Mouse (Mus musculus) testis, adult 2 months (tissue): ENCODE results near the gene Gstm4. TPM values are rescaled to one million over a fixed set of nuclear protein-coding genes. Genes with fewer than 3 reads are reported as not detected.
"Not testable (repeated sequence)": the region's sequence is repeated elsewhere in the genome, so short reads cannot be mapped to it uniquely, and the experiment has no call there.

ENCODE experiments used
- H3K27ac ChIP-seq: fragments of 200-500 bp; 2 replicates; pipeline ENCODE4 v1.5.1; 2012; ENCODE audit warnings: low read depth, low read length; ENCODE audit not compliant: control insufficient read depth, insufficient read depth
- H3K27me3 ChIP-seq: fragments of 200-500 bp; 2 replicates; pipeline ENCODE4 v1.6.1; 2012; ENCODE audit warnings: mild to moderate bottlenecking, low read length, moderate library complexity; ENCODE audit not compliant: control insufficient read depth, insufficient read depth
- H3K36me3 ChIP-seq: fragments of 200-500 bp; 2 replicates; pipeline ENCODE4 v1.6.1; 2012; ENCODE audit warnings: mild to moderate bottlenecking, low read length; ENCODE audit not compliant: control insufficient read depth, insufficient read depth
- H3K4me1 ChIP-seq: fragments of 200-500 bp; 2 replicates; pipeline ENCODE4 v1.6.1; 2012; ENCODE audit warnings: low read length; ENCODE audit not compliant: control insufficient read depth, insufficient read depth
- H3K4me3 ChIP-seq: fragments of 200-500 bp; 2 replicates; pipeline ENCODE4 v1.5.1; 2012; ENCODE audit warnings: low read depth, mild to moderate bottlenecking, low read length, moderate library complexity, mixed read lengths; ENCODE audit not compliant: control insufficient read depth
- CTCF ChIP-seq: fragments of 200-500 bp; IDR thresholded peaks from 2 replicates; pipeline ENCODE4 v1.5.1; 2012; ENCODE audit warnings: low read depth, mild to moderate bottlenecking, inconsistent platforms, low read length, moderate library complexity; ENCODE audit not compliant: control insufficient read depth, insufficient read depth, insufficient replicate concordance
- POLR2A ChIP-seq: fragments of 200-500 bp; IDR thresholded peaks from 2 replicates; pipeline ENCODE4 v1.6.1; 2012; ENCODE audit warnings: low read depth, mild to moderate bottlenecking, inconsistent platforms, low read length, moderate library complexity; ENCODE audit not compliant: control insufficient read depth
- polyA plus RNA-seq: library from polyadenylated mRNA; depleted of rRNA; stranded (reverse); fragments of >200 nt; gene quantifications from 2 replicates; pipeline ENCODE4 v1.2.3, GENCODE M21; 2012; rRNA removed

Gene Gstm4
- polyA plus RNA-seq, 1 experiment: 20.7 TPM

DNA sequence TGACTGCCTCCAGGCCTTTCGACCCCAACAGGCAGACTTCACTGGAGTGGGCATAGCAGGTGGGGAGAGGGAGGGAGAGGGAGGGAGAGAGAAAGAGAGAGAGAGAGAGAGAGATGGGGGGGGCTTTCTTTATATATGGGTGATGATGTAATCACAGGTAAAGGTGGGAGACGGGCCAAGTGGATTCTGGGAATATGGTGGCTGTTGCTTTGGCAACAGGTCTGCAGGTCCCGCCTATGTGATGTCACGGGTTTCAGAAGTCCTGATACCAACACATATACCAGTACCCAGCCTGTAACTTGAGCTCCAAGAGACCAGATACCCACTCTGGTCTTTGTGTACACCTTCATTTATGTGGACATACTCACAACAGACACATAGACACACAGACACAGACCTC lies 48.1 kb downstream of the Gstm4 start:
- Histone ChIP-seq H3K4me1 (no peaks in the 10 kb centered on the region; the same call in 1 of the 2 replicates), H3K27me3 (no peaks in the 10 kb centered on the region), H3K36me3 (no peaks in the 10 kb centered on the region), H3K4me3 (no peak overlapping the region), H3K27ac (no peak overlapping the region)
- TF ChIP-seq CTCF: no peak
- TF ChIP-seq POLR2A: no peak

DNA sequence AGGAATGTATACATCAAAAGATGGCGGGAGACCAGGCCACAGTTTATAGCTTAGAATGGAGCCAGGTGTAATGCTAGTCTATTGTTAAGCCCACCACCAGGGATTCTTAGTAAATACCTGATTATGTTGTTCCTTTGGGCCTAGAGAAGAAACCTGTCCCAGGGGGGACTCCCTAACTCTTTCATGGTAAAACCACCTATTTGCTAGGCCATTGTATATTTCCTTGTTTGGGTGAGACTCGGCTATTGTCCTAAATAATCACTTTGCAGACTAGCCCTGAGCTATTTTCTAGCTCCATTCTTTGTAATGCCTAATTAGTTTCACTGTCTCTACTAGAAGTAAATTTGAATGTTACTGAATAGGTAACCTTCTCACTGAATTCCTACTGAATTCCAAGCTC lies 48.7 kb downstream of the Gstm4 start:
- not testable (repeated sequence) for H3K4me1 ChIP-seq, H3K4me3 ChIP-seq, H3K27me3 ChIP-seq, H3K27ac ChIP-seq, H3K36me3 ChIP-seq

Other genes with a start within 250 kb of the Gstm4 start
- gene Eps8l3, start 167.7 kb downstream of the Gstm4 start, polyA plus RNA-seq: 27.9 and 29.2 TPM in 2 replicates
- gene Gstm5, start 149.1 kb downstream of the Gstm4 start, polyA plus RNA-seq: 2,841 and 3,160 TPM in 2 replicates
- 85.5 and 86.7 TPM in 2 replicates for gene Gstm7, start 113.1 kb downstream of the Gstm4 start, polyA plus RNA-seq
- 59.3 and 78.5 TPM in 2 replicates for gene Gstm6, start 101.1 kb downstream of the Gstm4 start, polyA plus RNA-seq
- 0.19 TPM in 1 of 2 replicates, not detected in the other for gene Gstm3, start 75.6 kb downstream of the Gstm4 start, polyA plus RNA-seq
- gene Gstm2, start 58.4 kb downstream of the Gstm4 start, polyA plus RNA-seq: 246 and 344 TPM in 2 replicates
- 547 and 702 TPM in 2 replicates for gene Gstm1, start 26.9 kb downstream of the Gstm4 start, polyA plus RNA-seq
- 15.0 and 16.6 TPM in 2 replicates for gene Ampd2, start 41.8 kb upstream of the Gstm4 start, polyA plus RNA-seq
- gene Gnat2, start 47.9 kb upstream of the Gstm4 start, polyA plus RNA-seq: 0.40 and 0.71 TPM in 2 replicates
- 11.9 and 15.8 TPM in 2 replicates for gene Gnai3, start 101.3 kb upstream of the Gstm4 start, polyA plus RNA-seq
- gene Gpr61, start 110.0 kb upstream of the Gstm4 start, polyA plus RNA-seq: 1.4 and 1.5 TPM in 2 replicates
- 1.1 and 2.2 TPM in 2 replicates for gene Amigo1, start 141.4 kb upstream of the Gstm4 start, polyA plus RNA-seq
- gene Cyb561d1, start 156.3 kb upstream of the Gstm4 start, polyA plus RNA-seq: 1.7 and 2.2 TPM in 2 replicates
- 9.2 and 11.0 TPM in 2 replicates for gene Atxn7l2, start 166.0 kb upstream of the Gstm4 start, polyA plus RNA-seq
- 0.59 and 0.88 TPM in 2 replicates for gene Sypl2, start 181.8 kb upstream of the Gstm4 start, polyA plus RNA-seq
- gene Psma5, start 212.0 kb upstream of the Gstm4 start, polyA plus RNA-seq: 31.5 and 38.2 TPM in 2 replicates
- gene Sort1, start 239.2 kb upstream of the Gstm4 start, polyA plus RNA-seq: 51.4 and 55.4 TPM in 2 replicates